Mouse (Mus musculus) testis, postnatal 10 days (tissue): ENCODE results near the gene Zfp429.
"Not testable (repeated sequence)": the region's sequence is repeated elsewhere in the genome, so short reads cannot be mapped to it uniquely, and the experiment has no call there.

Source experiments
- DNase-seq: peaks from one replicate; pipeline ENCODE4 v3.0.0; 2021; ENCODE audit warnings: low spot score

Zfp429 gene

DNA sequence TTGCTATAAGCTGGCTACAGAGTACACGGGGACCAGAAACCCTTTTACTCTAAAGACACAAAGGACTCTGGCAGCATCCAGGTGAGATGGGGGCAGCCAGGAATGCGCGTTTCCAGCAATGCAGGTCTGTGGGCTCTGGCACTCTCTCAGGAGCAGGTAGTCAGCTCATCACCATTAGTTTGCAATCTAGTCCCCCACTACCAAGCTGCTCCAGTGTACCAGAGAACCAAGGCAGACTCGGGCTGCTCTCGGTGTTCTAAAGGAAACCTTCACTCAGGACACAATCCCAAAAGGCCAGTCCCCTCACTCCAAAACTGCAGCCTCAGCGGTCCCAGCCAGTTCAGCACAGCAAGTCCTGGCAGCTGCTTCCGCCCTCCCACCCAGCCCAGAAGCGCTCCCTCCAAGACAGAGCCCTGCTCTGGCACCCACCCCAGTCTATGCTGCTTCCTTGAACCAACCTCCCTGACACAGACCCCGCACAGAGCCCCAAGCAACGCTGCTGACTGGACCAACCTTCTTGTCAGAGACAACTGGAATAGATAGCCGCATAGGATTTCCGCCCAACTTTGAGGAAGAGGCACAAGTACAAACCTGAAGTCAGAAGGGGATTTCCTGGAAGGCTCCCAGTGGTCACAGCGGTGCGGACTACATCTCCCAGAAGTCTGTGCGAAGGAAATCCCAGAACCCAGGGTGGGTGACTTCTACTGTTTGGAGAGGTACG, at the start of gene Zfp429:
Gene Zfp429, minus strand, starts transcription at position 637 of the 721 bp plus-strand sequence.
- peak; percentile 79 for DNase-seq

DNA sequence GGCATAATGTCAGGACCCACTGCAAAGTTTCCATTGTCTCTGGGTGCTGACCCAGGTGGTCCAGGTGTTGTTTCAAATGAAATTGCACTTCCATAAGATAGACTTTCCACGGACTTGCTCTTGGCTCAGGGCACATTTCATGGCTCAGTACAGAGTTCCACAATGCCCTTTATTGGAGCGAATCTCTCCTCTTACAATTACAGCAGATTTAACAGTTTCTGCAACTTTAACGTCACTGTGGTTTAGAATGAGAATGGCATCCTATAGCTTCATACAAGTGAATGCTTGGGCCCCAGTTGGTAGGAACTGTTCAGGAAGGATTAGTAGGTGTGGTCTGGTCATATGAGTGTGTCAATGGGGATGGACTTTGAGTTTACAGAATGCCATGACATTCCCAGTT, 37.5 kb upstream of the Zfp429 start:
- DNase-seq = not testable (repeated sequence)

DNA sequence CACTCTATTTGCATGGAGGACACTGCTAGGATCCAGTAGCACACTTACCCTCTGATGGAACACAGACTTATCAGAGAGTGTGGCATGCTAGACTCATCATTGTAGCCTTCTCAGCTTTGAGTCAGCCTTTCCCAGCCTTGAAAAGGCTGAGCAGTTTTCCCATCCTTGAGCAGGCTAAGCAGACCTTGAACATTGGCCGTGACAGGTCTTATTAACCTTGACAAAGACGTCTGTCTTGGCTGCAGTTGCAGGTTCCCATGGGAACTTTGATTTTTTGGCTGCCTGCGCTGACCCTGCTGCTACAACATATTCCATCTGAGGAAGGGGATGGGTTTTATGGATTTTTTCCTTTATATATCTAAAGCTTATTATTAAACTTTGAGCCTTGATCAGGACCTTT, 28.5 kb upstream of the Zfp429 start:
- DNase-seq = no peak

DNA sequence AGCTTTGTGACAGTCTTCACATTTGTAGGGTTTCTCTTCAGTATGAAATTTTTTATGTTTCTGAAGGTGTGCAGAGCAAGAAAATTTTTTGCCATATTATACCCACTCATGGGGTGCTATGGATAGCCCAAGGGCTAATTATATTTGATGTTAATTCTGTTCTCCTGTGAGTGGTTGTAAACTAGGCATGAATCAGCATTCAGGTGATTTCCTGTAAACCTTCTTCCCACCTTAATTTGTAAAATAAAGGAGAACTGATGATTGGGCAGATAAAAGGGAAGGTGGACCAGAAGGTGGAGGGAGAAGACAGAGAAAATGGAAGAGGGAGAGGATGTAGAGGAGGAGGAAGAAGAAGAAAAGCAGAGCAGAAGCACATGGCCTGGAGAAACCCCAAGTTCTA, 26.1 kb upstream of the Zfp429 start:
- DNase-seq = not testable (repeated sequence)

DNA sequence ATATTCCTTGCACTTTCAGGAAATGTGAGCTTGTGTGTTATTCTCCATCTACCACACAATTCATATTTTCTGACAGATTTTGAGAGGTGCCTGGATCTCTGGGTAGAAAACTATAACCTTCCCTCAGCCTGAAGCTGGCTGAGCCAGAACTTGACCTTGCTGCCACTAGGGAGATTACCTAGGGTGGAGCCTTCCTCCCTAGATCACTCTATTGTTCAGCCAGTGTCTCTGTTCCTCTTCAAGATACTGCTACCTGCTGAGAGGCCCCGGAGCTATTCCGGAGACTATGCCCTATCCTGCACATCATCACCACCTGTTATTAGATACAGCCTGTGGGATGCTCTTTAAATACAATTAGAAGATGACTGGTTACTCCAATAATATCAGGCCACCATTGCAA, 22.9 kb upstream of the Zfp429 start:
- not testable (repeated sequence) for DNase-seq

DNA sequence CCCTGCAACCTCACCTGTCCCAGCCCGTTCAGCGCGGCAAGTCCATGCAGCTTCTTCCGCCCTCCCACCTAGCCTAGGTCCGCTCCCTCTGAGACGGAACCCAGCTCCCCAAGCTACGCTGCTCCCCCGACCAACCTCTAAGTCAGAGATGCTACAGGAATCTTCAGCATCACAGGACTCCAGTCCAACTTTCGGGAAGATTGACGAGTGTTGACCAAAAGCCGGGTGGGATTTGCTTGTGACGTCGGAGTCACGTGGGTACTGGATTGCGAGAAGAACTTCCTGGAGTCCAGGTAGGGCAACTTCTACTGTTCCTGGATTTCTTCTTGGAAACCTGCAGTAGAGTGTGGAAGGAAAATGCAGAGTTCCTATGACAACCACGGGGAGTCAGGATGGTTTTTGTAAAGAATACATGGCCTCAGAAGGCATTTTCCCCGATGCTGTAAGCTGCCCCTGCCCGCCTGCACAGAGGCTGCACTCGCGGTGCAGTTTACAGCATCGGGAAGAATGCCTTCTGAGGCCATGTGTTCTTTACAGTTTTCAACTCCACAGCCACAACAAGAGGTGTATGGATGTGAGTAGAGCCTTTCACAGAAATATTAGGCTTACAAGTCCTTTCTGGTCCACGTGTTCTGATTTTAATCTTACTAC, 21.7 kb upstream of the Zfp429 start, which contains the start of gene Zfp459:
Gene Zfp459, minus strand, starts transcription at position 212 of the 651 bp plus-strand sequence.
- peak; percentile 55 for DNase-seq

DNA sequence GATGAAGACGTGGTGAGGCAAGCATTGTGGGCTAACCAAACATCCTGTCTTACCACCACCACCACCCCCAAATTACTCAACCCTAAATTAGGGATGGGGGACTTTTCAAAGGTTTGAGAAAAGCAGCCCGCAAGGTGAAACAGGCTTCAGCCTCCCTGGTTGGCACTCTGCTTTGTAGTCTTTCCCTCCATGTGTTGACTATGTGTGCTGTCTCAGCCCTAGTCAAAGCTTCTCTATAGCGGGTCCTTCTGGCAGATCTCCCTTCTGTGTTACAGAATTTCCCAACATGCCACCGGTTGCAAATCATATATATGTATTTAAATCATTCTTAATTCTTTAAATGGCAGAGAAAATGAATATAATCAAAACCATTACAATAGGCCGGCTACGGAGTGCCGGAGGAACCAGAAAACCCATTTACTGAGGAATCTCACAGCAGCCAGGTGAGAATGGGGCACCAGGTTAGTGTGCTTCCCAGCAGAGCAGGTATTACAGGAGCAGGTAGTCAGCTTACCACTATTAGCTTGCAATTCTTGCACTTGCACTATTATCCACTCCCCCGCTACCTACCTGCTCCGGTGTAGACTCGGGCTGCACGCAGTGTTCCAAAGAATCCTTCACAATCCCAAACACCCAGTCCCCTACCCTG, 21.1 kb upstream of the Zfp429 start:
- DNase-seq = no peak

DNA sequence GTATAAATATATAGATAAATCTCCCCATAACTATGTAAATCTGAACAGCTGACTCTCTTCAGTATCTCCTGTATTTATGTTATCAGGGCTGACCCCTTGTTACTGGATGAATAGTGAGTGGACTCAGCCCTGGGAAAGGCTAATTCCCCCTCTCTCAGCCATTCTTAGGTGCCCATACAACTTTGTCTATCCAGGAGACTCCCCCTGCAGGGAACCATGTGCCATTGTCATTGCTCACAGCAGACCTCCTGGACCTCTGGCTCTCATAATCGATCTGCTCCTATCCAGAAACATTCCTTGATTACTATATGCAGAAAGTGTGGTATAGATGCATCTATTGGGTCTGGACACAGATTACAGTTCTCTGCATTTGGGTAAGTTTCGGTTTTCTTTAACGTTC, 17.2 kb upstream of the Zfp429 start:
- DNase-seq = no peak

DNA sequence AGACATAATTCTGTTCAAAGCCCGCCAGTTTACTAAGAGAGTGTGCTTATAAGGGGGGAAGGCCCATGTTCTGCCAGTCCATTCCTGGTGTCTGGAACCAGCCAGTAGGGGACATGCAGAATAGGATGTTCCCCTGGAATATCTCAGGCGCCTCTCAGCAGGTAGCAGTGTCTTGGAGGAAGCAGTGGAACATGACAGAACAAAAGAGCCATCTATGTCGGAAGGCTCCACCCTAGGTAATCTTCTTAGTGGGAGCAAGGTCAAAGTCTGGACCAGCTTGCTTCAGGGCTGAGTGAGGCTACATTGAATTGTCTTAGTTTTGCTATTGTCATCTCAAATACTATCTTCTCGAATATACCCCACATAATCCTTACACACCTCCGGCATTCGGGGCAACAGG, 16.1 kb upstream of the Zfp429 start:
- DNase-seq = no peak

DNA sequence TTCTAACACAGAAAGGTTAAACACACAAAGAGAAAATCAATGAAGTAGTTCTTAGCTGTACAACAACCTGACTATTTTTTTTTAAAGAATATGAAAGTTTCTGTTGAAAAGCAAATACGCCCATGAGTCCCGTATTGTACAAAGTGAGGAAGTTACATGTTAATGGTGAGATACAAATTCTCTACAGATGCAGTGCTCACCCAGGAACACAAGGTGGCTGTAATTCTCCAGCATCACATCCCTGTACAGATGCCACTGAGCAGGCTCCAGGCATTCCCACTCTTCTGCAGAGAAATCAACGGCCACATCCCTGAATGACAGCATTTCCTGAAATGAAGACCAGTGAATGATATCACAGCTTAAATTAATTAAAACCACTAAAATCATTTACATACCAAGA, 14.0 kb upstream of the Zfp429 start:
- DNase-seq = not testable (repeated sequence)

DNA sequence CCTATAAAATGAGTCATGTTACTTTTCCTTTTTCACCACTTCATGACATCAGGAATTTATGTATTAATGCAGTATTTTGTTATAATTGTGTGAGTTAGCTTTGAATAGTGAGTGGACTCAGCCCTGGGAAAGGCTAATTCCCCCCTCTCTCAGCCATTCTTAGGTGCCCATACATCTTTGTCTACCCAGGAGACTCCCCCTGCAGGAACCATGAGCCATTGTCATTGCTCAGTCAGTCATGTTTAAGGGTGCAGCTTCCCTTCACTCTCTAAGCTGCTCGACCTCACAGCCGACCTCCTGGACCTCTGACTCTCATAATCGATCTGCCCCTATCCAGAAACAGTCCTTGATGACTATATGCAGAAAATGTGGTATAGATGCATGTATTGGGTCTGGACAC, 23.4 kb downstream of the Zfp429 start:
- DNase-seq = not testable (repeated sequence)

DNA sequence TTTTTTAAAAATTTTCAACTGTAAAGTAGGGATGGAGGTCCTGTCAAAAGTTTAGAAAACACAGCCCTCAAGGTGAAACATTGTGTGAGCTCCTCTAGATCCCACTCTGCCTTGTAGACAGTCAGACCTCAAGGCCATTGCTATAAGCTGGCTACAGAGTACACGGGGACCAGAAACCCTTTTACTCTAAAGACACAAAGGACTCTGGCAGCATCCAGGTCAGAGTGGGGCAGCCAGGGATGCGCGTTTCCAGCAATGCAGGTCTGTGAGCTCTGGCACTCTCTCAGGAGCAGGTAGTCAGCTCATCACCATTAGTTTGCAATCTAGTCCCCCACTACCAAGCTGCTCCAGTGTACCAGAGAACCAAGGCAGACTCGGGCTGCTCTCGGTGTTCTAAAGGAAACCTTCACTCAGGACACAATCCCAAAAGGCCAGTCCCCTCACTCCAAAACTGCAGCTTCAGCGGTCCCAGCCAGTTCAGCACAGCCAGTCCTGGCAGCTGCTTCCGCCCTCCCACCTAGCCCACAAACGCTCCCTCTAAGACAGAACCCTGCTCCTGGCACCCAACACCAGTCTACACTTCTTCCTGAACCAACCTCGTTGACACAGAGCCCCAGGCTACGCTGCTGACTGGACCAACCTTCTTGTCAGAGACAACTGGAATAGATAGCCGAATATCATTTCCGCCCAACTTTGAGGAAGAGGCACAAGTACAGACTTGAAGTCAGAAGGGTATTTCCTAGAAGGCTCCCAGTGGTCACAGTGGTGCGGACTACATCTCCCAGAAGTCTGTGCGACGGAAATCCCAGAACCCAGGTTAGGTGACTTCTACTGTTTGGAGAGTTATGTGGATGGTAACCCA, 24.3 kb downstream of the Zfp429 start, which contains the start of the genes Gm28041 and Zfp456:
Gene Gm28041, minus strand, starts transcription at position 684 of the 862 bp plus-strand sequence.
Gene Zfp456, minus strand, starts transcription at position 761 of the 862 bp plus-strand sequence.
- peak; percentile 70 for DNase-seq

DNA sequence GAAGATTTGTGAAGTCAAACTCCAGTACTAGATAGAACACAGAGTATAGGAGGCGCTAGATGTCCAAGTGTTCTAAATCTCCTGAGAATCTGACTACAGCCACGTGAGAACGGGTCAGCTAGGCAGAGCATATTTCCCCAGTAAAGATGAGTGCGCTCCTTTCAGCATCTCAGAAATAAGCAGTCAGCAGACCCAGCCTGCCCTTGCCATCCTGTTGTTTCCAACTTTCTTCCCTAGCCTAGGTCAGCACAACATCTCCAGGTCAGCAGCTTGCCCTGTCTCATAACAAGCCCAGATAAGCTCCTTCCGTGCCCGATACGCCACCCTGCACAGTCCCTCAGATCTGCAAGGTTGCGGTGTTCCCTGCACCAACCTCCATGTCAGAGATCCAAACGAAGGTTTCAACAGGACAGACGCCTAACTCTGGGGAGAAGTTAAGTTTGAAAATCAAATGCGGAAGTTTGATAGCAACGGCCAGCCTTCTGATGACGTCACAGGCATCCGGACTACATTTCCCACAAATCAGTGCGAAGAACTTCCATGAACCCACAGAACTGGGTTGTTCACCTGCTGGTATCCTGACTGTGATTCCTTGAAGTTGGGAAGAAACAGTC, 39.4 kb downstream of the Zfp429 start, which contains the start of the genes Gm28044 and Zfp953:
Gene Gm28044, minus strand, starts transcription at position 406 of the 614 bp plus-strand sequence.
Gene Zfp953, minus strand, starts transcription at position 475 of the 614 bp plus-strand sequence.
- peak; percentile 88 for DNase-seq

DNA sequence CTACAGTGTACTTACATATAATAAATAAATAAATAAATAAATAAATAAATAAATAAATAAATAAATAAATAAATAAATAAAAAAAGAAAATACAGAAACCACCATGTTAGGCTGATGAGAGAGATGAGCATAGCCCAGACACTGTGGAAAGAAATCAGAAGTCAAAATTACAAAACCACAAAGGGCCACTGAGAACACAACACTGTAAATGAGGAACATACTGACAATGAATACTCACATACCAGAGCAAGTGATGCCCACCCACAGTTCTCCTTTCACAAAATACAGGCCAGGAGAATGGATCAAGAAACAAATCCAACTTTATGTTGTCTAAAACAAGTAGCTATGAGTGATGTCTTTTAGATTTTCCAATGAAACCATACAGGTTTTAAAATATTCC, 47.8 kb downstream of the Zfp429 start:
- no peak for DNase-seq

DNA sequence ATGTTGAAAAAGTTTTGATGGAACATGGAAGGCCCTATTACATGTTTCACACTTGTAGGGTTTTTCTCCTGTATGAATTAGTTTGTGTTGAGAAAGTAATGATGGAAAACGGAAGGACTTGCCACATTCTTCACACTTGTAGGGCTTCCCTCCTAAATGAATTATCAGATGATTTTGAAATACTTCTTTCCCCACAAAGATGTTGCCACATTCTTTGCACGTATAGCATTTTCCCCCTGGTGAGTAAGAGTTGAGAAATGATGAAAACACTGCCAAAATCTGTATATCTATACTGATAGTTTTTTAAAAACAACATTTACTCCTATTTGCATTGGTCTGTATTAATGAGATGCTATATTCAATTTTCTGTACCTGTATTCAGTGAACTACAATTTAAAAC, 56.2 kb downstream of the Zfp429 start:
- DNase-seq = no peak
